Mouse (Mus musculus) stomach, postnatal 0 days (tissue): Measurements from ENCODE around the gene Cntn2.

Source experiments
- CTCF ChIP-seq: IDR thresholded peaks from 2 replicates; pipeline ENCODE4 v1.5.1; 2016; ENCODE audit warnings: antibody characterized with exemption, low read depth, mild to moderate bottlenecking, moderate library complexity
- EP300 ChIP-seq: optimal IDR thresholded peaks from 2 replicates; pipeline ENCODE3; 2016; ENCODE audit warnings: antibody characterized with exemption

DNA sequence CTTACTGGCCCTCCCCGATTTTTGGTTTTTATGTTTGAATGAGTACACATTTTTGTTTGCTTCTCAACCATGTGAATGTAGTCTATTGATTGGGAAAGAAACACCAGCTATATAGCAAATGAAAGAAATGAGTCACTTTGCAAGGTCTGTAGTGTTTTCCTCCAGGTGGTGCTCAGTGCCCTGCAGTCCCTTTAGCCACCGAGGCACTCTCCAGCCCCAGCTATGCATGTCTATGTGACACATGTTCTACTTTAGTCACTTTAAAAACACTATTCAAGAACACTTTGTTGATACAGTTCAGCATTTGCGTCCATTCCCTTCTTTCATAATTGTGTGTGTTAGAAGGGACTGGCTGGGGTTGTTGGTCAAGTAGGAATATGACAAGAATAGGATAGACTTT lies 59.8 kb downstream of the Cntn2 start:
- TF ChIP-seq CTCF, result no peak
- TF ChIP-seq EP300, result no peak
